Mouse (Mus musculus) right cerebral cortex, postnatal 14 days (tissue): ENCODE measurements at regions not wholly inside any gene's neighbourhood (a gene's known extent, or its start where the extent isn't known, plus 50 kb on each side); places are given as distances from the start of the nearest gene placed in this dataset.

Experiments used
- DNase-seq: peaks from one replicate; pipeline ENCODE4 v3.0.0; 2022

GRCm38 (mm10) chr13:43975281-43975680, 190.7 kb downstream of the Cd83 start:
- no peak for DNase-seq

GRCm38 (mm10) chr13:43975801-43976200, 191.2 kb downstream of the Cd83 start:
- DNase-seq, result no peak

- DNase-seq, result no peak
Measured at GRCm38 (mm10) chr13:43976676-43977075, 192.1 kb downstream of the Cd83 start.

GRCm38 (mm10) chr13:43987338-43987737, 202.8 kb downstream of the Cd83 start:
- DNase-seq, result no peak

- no peak for DNase-seq
Measured at GRCm38 (mm10) chr13:43988421-43988820, 203.8 kb downstream of the Cd83 start.

GRCm38 (mm10) chr13:43990281-43991101, 205.9 kb downstream of the Cd83 start:
- DNase-seq, result peak; percentile 73

GRCm38 (mm10) chr13:43991774-43992173, 207.2 kb downstream of the Cd83 start:
- peak; percentile 29 for DNase-seq

- DNase-seq, result no peak
Measured at GRCm38 (mm10) chr13:43992968-43993367, 208.4 kb downstream of the Cd83 start.

- no peak for DNase-seq
Measured at GRCm38 (mm10) chr13:43994361-43994760, 209.8 kb downstream of the Cd83 start.

- no peak for DNase-seq
Measured at GRCm38 (mm10) chr13:43995623-43996022, 211.0 kb downstream of the Cd83 start.

GRCm38 (mm10) chr13:44001861-44002545, 217.4 kb downstream of the Cd83 start:
- no peak for DNase-seq

GRCm38 (mm10) chr13:44012868-44013267, 228.3 kb downstream of the Cd83 start:
- DNase-seq, result no peak

GRCm38 (mm10) chr13:44018489-44019303, 234.1 kb downstream of the Cd83 start:
- DNase-seq, result no peak

- DNase-seq, result no peak
Measured at GRCm38 (mm10) chr13:44019304-44019583, 234.7 kb downstream of the Cd83 start.

GRCm38 (mm10) chr13:44020851-44021250, 236.3 kb downstream of the Cd83 start:
- DNase-seq, result no peak

GRCm38 (mm10) chr13:44022106-44022505, 237.5 kb downstream of the Cd83 start:
- no peak for DNase-seq

- no peak for DNase-seq
Measured at GRCm38 (mm10) chr13:44024612-44025011, 240.0 kb downstream of the Cd83 start.

GRCm38 (mm10) chr13:44026321-44027255, 242.0 kb downstream of the Cd83 start:
- DNase-seq, result no peak

GRCm38 (mm10) chr13:44028081-44028480, 243.5 kb downstream of the Cd83 start:
- DNase-seq, result no peak

GRCm38 (mm10) chr13:44030590-44030989, 246.0 kb downstream of the Cd83 start:
- DNase-seq, result no peak

GRCm38 (mm10) chr13:44037774-44038294, 253.3 kb downstream of the Cd83 start:
- no peak for DNase-seq

- DNase-seq, result no peak
Measured at GRCm38 (mm10) chr13:44038322-44038721, 253.7 kb downstream of the Cd83 start.
